Mouse (Mus musculus) thymus, adult 18-20 months (tissue): ENCODE data around the gene Mrgprb2.

Experiments used
- DNase-seq, 2 experiments: peaks; one replicate each; pipeline ENCODE4 v3.0.0; 2022; ENCODE audit warnings: mixed read lengths in 2 of 2

Mrgprb2 gene

GRCm38 (mm10) chr7:48557986-48558385 lies at the start of gene Mrgprb2:
Gene Mrgprb2 (minus strand): TSS chr7:48558086.
- DNase-seq: no peak
